Mouse (Mus musculus) layer of hippocampus, adult 8-10 months (tissue): ENCODE data around the gene Kazn. TPM values are rescaled to one million over a fixed set of nuclear protein-coding genes. Genes with fewer than 3 reads are reported as not detected.

Source experiments
- DNase-seq, 2 experiments: peaks; one replicate each; pipeline ENCODE4 v3.0.0; 2022; ENCODE audit warnings: low spot score in 2 of 2
- total RNA-seq, 4 experiments: library from RNA; stranded (reverse); gene quantifications; 2 replicates each; pipeline ENCODE4 v1.2.4; 2022

Gene Kazn
- total RNA-seq, 4 experiments from 2014 or later, result 44.3 to 48.2 (median 44.9) TPM

DNA sequence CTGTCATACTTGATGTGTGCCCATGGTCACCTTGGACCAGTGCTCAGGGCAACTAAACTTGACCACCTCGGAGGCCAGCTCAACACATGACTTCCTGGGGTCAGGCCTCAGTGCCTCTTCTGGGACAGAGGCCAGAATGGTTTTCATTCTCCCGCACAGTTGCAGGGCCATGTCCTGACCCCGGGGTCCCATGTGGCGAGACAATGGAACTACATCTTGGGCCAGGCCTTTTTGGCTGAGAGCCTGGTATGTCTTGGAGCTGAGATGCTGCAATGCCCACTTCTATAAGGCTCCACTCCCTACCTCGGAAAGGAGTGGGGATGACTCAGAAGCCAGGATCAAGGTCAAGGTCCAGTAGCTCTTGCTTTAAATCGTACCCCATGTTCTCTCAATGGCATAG, 42.6 kb downstream of the Kazn start:
- DNase-seq, result no peak

DNA sequence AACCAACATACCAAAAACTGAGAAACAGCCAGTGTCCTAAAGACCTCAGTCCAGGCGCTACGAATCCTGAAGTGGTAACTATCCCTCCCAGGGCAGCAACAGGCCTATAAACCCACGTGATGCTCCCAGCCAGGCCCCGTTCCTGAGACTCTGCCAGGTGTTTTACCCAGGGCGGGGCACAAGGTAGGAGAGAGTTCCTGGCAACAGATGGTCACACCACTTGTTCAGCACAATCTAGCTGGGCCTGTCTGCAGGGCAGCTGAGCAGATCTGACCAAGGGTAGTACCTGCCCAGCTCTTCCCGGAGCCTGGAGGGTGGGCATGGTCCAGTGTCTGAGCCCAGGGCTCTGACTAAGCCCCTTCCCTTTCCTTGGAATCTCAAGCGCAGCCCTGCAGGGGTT, 45.4 kb downstream of the Kazn start:
- no peak for DNase-seq

DNA sequence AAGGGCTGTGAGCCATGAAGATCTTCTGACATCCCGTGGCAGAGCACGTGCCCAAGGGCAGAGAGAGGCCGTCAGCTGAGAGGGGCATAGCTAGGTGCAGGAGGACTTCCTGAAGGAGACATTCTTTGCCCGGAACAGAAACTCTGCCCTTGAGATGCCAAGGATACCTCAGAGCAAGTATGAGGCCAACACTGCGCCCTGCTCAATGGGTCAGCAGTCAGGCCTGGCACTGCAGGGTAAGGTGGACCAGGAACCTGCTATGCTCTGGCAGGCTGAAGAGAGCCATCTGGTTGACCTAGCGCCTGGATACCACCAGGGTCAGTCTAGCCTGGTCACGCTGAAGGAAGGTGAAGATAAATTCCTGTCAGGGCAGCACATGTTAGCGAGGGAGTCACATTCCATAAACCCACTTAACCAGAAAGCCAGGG, 46.0 kb downstream of the Kazn start:
- no peak for DNase-seq

DNA sequence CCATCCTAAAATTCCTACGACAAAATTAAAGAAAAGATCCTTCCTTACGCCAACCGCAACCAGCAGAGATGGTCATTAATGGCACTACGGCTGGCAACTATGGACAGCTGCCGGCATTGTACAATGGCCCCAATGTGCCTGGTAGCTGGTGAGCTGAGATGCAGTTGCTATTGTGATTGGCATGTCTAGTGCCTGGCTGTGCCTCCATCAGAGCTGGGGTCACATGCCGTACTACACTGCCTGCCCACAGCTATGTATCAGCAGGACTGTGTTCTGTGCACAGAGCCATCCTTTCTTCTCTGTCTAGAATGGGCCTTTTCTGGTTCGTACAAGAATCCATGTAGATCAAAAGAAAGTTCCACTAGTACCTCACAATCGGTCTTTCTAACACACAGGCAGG, 49.2 kb downstream of the Kazn start:
- DNase-seq, result peak; percentile 56 to 70

DNA sequence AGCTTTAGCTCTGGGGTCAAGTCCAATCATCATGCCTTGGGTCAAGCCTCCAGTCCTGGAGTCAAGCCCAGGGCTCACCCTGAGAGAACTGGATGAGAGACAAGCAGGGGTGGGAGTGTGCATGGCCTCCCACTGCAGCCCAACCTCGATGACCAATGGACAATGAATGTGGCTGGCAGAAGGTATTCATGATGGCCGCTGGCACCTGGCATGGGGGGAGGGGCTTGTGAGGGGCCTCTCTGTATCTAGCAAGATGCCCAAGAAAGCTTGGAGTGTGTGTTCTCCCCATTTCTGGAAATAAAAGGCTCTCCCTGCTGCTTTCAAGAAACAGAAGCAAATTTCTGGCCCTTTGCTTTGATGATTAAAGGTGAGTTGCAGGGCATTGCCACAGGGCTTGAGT, 50.7 kb downstream of the Kazn start:
- DNase-seq, result no peak

DNA sequence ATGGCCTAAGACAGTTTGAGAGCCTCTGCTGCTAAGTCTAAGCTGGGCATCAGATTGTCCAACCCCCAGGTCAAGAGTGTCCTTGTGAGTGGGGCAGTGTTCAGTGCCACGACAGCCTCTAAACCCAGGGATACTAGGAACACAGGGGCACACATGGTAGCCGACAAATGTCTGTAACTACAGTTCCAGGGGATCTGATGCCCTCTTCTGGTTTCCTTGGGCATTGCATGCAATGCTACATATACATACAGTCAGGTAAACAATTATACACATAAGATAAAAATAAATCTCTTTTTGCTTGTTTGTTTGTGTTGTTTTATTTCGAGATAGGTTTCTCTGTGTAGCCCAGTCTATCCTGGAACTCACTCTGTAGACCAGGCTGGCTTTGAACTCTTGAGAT, 53.0 kb downstream of the Kazn start:
- DNase-seq, result no peak

DNA sequence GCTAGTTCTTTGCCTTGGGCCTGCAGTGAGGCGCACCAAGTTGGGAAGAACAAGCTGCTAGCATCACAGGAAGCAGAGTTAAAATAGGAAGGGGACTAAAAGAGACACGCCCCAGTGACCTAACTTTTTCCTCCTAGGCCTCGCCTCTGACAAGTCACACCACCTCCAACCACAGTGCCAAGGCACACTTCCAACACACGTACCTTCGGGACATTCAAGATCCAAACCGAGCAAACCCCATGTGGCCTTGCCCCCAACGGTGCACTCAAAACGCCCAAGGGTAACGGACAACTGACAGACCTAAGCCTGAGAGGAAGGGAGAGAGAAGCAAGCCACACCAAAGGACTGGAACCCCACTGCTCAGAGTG, 53.7 kb downstream of the Kazn start:
- DNase-seq, result no peak

DNA sequence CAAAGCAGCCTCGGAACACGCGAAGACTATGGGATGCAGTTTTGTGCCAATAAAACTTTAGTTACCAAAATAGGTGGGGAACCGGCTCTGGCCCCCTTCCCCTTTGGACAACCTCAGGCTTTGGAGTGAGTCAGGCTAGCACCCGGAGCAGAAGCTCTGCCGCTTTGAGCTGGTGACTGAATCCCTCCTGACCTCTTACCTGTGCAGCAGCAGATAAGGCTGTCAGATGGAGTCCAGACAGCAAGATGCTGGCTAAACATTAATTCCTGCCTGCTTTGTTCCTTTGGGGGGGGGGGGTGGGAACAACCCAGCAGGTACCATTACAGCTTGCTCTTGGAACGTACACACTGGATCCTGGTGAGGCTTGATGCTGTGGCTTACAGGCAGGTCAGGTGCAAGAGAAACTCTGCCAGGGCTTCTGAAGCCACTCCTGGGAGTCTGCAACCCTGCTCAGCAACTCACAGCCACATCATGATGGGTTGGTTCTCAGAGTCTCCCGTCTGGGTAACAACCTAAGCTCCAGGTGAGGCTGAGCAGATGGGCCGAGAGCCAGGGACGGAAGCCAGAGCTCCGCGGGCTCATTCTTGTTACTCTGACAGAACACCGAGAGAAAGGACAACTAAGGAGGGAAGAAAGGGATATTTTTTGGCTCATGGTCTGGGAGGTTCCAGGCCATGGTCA, 54.2 kb downstream of the Kazn start:
- no peak for DNase-seq

DNA sequence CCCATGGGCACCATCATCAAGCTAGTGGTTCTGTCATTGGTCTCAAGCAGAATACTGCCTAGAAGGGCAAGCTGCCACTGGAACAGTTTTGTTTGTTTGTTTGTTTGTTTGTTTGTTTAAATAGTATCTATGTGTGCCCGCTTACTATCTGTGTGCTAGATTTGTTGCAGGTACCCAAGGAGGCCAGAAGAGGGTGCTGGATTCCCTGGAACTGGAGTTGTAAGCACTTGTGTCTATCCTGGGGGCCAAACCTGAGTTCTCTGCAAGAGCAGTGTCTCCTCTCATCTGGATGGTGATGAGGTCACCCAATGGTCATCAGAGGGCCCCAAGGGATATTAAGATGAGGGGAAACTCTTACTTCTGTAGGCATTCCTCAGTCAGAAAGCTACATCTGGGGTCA, 55.6 kb downstream of the Kazn start:
- DNase-seq, result no peak

DNA sequence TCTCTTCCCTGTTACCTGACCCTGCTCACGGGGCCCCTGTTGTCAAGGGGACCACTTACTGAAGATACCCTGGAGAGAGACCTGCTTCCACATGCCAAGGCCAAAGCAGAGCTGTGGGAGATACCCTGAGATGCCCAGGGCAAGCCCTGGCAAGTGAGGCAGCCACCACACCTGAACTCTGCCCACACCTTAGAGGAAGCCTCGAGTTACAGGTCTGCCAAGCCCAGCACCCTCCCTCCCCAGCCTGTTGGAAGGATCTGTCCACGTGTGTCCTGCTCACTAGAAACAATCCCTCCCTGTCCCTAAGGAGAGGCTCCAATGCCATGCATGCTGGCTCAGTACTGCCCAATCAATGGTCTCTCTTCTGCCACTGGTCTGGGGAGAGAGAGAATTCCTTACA, 56.2 kb downstream of the Kazn start:
- no peak for DNase-seq

DNA sequence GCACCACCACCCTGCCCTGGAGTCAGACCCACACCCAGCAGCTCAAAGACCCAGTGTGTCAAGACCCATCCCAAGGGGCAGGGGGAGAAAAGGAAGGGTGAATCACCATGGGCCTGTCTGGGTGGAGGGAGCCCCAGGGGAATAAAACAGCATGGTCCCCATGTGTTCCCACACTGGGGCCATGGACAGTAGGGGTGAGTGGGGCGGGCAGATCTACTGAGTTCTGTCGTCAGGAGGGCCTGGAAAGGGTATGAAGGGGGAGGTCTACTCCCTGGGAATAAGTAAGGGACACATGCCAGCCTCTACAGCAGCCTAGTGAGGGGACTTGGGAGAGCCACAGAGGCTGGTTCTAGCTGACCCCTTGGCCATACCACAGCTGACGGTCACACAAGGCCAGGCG, 57.6 kb downstream of the Kazn start:
- no peak for DNase-seq

DNA sequence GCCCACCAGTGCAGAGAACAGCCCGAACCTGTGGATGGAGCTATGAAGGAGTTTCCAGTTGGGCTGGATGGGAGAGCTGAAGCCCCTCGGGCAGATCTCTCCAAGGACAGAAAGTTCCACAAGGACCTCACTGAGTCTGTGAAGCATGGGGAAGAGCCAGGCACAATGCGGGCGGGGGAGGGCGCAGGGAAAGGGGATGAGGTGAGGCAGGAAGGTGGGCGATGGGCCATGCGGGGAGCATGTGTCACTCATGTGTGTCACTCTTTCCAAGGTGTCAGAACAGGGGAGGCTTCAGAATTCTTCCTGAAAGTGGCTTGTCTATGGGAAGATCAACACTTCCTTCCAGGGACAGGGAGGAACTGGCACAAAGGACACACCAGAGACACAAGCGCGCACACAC, 58.3 kb downstream of the Kazn start:
- DNase-seq, result no peak

DNA sequence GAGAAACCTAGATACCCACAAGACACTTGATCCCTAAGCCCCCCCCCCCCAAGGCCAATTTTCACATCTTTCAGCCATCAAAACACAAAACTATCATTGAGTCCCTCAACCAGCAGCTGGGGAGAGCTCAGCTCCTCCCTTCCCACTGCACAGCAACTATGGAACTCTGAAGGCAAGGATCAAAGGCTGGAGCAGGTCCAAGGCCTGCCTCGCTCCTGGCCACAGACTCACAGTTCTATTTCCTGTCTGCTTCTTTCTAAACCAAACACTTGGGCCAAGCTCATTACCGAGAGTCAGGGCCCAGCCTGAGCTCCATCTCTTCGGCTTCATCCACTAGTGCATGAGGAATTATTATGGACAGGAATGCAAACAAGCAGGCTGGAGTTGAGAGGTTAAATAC, 58.9 kb downstream of the Kazn start:
- peak; percentile 61 to 63 for DNase-seq

DNA sequence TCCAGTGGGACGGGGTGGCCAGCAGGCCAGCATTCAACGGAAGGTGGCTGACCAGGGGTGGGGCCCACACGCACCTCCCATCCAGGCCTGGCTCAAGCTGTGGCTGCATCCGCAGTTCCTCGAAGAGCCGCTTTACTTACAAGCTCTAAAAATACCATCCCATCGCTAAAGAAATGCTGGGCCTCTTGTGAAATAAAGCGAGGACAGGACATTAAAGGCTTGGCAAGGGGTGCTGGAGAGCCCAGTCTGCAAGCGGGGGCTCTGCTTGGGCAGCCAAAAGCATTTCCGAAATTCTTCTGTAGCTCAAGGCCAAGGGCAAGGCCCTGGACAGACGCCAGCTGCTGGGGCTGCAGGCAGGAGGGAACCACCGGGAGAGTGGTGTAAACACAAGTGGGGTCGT, 59.7 kb downstream of the Kazn start:
- no peak for DNase-seq

DNA sequence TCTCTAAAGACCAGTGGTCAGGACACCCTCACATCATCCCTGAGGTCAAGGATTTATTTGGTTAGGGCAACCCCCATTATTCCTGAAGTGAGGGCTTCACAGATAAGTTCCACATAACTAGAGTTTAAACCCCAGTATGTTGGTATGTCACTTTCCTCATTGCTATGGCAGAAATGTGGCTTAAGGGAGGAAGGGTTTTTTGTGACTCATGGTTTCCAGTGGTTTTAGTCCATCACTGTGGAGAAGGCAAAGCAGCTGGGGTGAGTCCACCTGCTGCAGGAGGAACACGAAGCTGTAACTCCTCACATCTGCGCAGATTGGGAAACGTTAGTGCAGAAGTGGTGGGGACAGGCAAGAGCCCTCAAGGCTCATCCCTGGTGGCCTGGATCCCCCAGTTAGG, 62.5 kb downstream of the Kazn start:
- no peak for DNase-seq

DNA sequence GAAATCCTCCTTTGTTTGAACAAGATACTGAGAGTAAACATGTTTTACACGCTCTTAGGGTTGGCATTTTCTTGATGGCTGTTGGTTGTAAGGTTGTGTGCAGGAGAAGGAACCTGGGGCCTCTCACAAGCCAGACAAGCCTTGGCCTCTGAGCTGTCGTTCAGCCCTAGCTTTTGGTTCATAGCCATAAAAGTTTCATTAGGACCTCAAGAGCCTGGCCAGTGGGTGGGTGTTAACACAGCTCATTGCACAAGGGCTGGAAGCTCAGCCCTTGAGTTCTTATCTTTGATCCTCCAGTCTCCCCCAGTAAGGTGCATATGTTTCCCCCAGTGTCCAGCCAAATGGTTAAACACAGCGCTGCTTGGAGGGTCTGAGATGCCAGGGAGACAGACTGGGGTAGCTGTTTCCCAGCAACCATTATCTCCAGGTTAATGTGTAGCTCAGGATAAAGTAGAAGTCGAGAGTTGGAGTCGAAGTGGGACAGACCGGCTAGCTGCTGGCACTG, 65.2 kb downstream of the Kazn start:
- DNase-seq, result no peak

DNA sequence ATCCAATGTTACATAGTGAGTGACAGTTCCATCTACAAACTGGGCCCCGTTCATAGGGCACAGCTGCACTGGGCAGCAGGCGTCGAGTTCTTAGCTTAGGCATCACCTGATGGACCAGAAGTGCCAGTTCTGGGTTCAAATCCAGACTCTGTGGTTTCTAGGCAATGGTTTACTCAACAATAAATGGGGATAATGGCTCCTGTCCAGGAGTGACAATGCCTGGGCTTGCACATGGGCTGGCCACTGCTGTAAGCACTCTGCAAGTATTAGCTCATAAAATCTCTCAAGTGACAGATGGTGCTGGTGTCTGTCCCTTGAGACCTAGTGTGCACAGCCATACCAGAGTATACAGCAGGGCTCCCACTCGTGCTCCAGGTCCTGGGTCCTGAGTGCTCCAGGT, 66.3 kb downstream of the Kazn start:
- no peak for DNase-seq

DNA sequence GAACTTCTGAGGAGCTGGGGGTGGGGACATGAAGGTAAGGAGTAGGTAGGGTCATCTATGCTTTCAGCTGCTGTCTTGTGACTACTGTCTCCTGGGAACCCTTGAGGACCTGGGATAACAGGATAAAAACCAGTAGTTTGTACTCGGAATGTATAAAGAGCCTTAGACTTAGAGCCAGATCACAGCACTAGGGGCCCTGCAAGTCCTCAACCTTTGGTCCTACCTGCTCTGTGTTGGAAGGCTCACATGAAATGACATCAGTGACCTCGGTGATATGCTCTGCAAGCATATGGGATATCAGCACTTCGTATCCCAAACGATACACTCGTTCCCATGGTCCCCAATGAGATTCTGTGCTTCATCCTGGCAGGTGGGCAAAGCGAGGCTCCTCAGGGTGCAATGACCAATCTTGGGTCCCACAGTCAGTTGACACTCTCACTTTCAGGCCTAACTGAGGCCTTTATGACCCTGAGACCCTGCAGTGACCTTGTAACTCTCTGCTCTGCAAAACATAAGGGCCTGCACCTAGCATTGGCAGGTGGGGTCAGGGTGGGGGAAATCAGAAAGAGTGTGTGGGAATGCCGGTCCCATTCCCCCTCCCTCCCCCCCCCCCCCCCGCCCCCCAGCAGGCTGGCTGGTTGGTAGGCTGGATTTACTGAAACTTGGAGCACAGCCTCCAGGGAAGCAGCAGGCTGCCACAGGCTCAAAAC, 67.3 kb downstream of the Kazn start:
- DNase-seq, result no peak

DNA sequence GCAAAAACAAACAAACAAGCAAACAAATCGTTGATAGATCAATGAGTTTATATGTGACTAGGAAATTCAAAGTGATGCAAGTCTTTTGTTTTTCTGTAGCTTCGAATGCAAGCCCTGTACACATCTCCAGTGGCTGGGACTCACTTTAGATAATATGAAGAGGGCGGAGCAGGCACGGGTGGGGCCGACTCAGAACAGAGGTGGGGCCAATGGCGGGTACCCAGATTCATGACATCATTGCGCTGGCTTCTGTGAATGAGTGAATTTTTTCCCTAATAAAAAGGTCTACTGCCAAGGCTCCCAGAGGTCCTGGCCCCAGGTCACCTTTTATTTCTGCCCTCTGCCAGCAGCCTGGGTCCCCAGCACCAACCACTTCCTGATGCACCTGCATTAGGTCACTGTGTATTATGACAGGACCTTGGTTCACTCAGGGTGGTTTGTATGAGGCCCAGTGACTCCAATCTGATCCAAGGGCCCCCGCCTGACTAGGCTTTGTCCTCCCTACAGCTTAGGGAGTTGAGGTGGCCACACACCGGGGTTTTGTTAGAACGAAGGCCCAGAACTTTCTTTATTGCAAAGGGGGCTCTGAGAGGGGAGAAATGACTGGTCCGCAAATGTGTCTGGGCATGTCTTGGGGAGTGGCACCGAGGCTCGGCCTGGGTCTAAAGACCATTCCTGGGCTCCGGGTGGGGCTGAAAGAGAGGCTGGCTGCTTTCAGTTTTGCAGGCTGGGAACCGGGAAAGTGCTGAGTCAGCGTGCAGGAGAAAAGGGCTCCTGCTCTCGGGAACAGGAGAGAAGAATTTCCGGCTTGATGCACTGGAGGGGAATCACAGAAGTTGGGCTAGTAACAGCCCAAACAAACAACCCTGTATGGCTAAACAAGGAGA, 68.1 kb downstream of the Kazn start:
- DNase-seq, result no peak

DNA sequence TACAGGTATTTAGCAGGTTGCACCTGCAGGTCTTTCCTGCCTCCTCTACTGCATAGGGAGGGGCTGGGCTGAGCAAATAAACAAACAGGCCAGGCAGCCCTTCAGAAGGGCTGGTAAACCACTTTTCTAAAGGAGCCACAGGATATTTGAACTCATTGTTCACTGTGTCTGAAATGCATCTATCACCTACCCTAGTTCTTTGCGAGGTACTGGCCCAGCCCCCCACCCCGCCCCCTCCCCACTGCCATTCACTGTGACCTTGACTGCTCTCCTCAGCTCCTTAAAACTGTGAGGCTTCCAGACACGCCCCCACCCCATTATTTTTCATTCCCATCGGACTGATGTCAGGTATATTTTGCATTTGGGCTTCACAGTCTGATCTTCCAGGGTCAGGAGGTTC, 69.6 kb downstream of the Kazn start:
- DNase-seq, result no peak

DNA sequence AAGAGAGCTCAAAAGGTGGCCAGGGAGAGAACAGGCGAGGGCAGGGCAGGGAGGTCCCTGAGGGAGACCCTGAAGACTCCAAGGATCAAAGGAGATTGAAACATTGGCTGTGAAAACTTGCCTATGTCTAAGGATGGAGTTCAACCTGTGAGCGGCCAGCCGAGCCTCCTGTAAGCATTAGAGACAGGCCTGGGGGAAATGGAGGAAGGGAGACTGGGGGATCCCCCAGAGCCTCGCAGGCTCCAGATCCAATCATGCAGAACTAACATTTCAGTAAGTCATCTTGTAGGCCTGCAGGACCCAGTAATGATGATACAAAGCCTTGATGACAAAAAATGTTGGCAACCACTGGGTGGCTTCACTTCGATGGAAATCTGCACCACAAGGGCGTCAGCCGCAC, 70.8 kb downstream of the Kazn start:
- no peak for DNase-seq
